Mouse (Mus musculus) limb, embryonic 14.5 days (tissue): Measurements from ENCODE around the gene Hcfc1r1. TPM values are rescaled to one million over a fixed set of nuclear protein-coding genes. Genes with fewer than 3 reads are reported as not detected.

Experiments used
- ATAC-seq: fragments of 200-750 bp; cut with Nextera tagmentation; 2 replicates; pipeline ENCODE4 v1.8.0; 2017; ENCODE audit warnings: low read depth, moderate number of reproducible peaks, moderate TSS enrichment; ENCODE audit not compliant: low FRiP score
- DNase-seq: peaks from one replicate; pipeline ENCODE4 v3.0.0-alpha.2; 2015; ENCODE audit warnings: low spot score
- H3K27ac ChIP-seq: fragments of 300-500 bp; sonication (generic); replicated peaks from 2 replicates; pipeline ENCODE4 v1.5.1; 2014; ENCODE audit warnings: low read depth, mild to moderate bottlenecking, low read length, moderate library complexity, mixed read lengths
- H3K27me3 ChIP-seq: fragments of 300-500 bp; sonication (generic); 2 replicates; pipeline ENCODE4 v1.6.1; 2014; ENCODE audit warnings: low read length, mixed read lengths; ENCODE audit not compliant: control insufficient read depth, insufficient read depth
- H3K36me3 ChIP-seq: fragments of 300-500 bp; sonication (generic); 2 replicates; pipeline ENCODE4 v1.6.1; 2014; ENCODE audit warnings: mild to moderate bottlenecking, low read length, moderate library complexity, mixed read lengths; ENCODE audit not compliant: control insufficient read depth, insufficient read depth
- H3K4me1 ChIP-seq: fragments of 300-500 bp; sonication (generic); 2 replicates; pipeline ENCODE4 v1.6.1; 2014; ENCODE audit warnings: antibody characterized with exemption, low read length, mixed read lengths; ENCODE audit not compliant: control insufficient read depth, insufficient read depth
- H3K4me2 ChIP-seq: fragments of 300-500 bp; sonication (generic); replicated peaks from 2 replicates; pipeline ENCODE4 v1.6.1; 2014; ENCODE audit warnings: low read depth, mild to moderate bottlenecking, low read length, moderate library complexity; ENCODE audit not compliant: severe bottlenecking
- H3K4me3 ChIP-seq: fragments of 300-500 bp; sonication (generic); replicated peaks from 2 replicates; pipeline ENCODE4 v1.5.1; 2014; ENCODE audit warnings: low read length
- H3K9ac ChIP-seq: fragments of 300-500 bp; sonication (generic); 2 replicates; pipeline ENCODE4 v1.6.1; 2014; ENCODE audit warnings: mild to moderate bottlenecking, low read depth, low read length, moderate library complexity; ENCODE audit not compliant: severe bottlenecking
- H3K9me3 ChIP-seq: fragments of 300-500 bp; sonication (generic); 2 replicates; pipeline ENCODE4 v1.6.1; 2016; ENCODE audit warnings: low read length; ENCODE audit not compliant: control insufficient read depth
- POLR2A ChIP-seq: fragments of 200-500 bp; IDR thresholded peaks from 2 replicates; pipeline ENCODE4 v1.8.0; 2012; ENCODE audit warnings: inconsistent platforms, mild to moderate bottlenecking, moderate library complexity, borderline replicate concordance; ENCODE audit not compliant: insufficient read depth, insufficient read length; ENCODE audit errors: extremely low read depth
- WGBS: fragments of 180-500 bp; shearing (Covaris S2); extraction: QIAGEN DNeasy Blood & Tissue Kit; methylation state at CpG from one replicate; pipeline ENCODE4 v1.1.7; 2014; 5-methylcytosine and 5-hydroxymethylcytosine counted together
- polyA plus RNA-seq, 2 experiments: library from polyadenylated mRNA; depleted of rRNA in 1 of 2; stranded (reverse) in 1 of 2; unstranded in 1 of 2; fragments of >200 nt; fragmentation: Nextera tagmentation in 1 of 2; extraction: Ambion mirVana in 1 of 2; gene quantifications; 2 replicates each; pipeline versions ENCODE4 v1.2.1 to v1.2.3; 2012 to 2014

Gene Hcfc1r1
- polyA plus RNA-seq, 2 experiments = 63.4 to 85.3 TPM

DNA sequence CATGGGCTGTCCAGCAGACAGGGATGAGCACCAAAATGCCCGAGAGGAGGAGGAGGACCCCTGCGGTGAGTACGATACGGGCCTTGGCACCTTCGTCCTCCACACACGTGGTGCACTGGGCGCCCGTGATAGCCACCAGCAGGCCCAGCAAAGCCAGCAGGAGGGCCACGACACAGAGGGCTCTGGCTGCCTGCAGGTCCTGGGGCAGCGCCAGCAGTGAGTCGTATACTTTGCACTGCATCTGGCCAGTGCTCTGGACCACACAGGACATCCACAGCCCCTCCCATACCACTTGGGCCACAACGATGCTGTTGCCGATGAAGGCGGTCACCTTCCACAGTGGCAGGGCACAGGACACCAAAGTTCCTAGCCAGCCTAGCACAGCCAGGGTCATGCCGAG is 9.8 kb downstream of the Hcfc1r1 start:
- peaks cover 44% of the 10 kb centered on the region for H3K27me3 ChIP-seq

GRCm38 (mm10) chr17:23683856-23684672 is 10.7 kb downstream of the Hcfc1r1 start, which contains the start of gene Cldn9:
Cldn9 (minus strand) TSS chr17:23684026.
- DNase-seq (no peak), ATAC-seq (peak; percentile 76)
- Histone ChIP-seq H3K9ac (peak within 1 kb of the TSS; percentile 40), H3K4me3 (peak within 1 kb of the TSS; percentile 20), H3K9me3 (no peaks in the 10 kb centered on the region), H3K36me3 (no peaks in the 10 kb centered on the region), H3K4me2 (peak within 1 kb of the TSS; percentile 34), H3K4me1 (peaks cover 27% of the 10 kb centered on the region), H3K27ac (peak within 1 kb of the TSS; percentile 33), H3K27me3 (peaks cover 39% of the 10 kb centered on the region)
- no peak for TF ChIP-seq POLR2A
- 10% methylated on average over 15 of the region's 15 CpGs for WGBS

More for the DNA sequence above, 9.8 kb downstream of the Hcfc1r1 start:
- Histone ChIP-seq H3K4me1 (peaks cover 28% of the 10 kb centered on the region), H3K27ac (peak overlapping the region; percentile 33), H3K4me3 (peak overlapping the region; percentile 20), H3K36me3 (no peaks in the 10 kb centered on the region), H3K4me2 (peak overlapping the region; percentile 34), H3K9me3 (no peaks in the 10 kb centered on the region), H3K9ac (peak overlapping the region; percentile 40; the same call in 1 of the 2 replicates)
- TF ChIP-seq POLR2A = no peak
- WGBS = 17% methylated on average over 15 of the region's 15 CpGs
- DNase-seq (no peak), ATAC-seq (no peak)

- Histone ChIP-seq H3K27me3 (peaks cover 12% of the 10 kb centered on the region), H3K36me3 (no peaks in the 10 kb centered on the region), H3K27ac (no peak overlapping the region), H3K4me1 (peaks cover 7% of the 10 kb centered on the region; the same call in 1 of the 2 replicates), H3K9me3 (no peaks in the 10 kb centered on the region), H3K4me3 (no peak overlapping the region), H3K4me2 (no peak overlapping the region), H3K9ac (no peak overlapping the region)
- no peak for ATAC-seq
- 53% methylated on average over 1 of the region's 1 CpGs for WGBS
- no peak for DNase-seq
- TF ChIP-seq POLR2A = no peak
Measured at GRCm38 (mm10) chr17:23694491-23694890, 21.1 kb downstream of the Hcfc1r1 start.

- DNase-seq (no peak), ATAC-seq (no peak)
- Histone ChIP-seq H3K9ac (no peak overlapping the region), H3K27ac (no peak overlapping the region), H3K4me1 (peaks cover 7% of the 10 kb centered on the region; the same call in 1 of the 2 replicates), H3K4me3 (no peak overlapping the region), H3K9me3 (no peaks in the 10 kb centered on the region), H3K27me3 (peaks cover 23% of the 10 kb centered on the region), H3K36me3 (no peaks in the 10 kb centered on the region), H3K4me2 (no peak overlapping the region)
- no peak for TF ChIP-seq POLR2A
- WGBS = 6% methylated on average over 3 of the region's 3 CpGs
Measured at GRCm38 (mm10) chr17:23695801-23696200, 22.4 kb downstream of the Hcfc1r1 start.

- 1% methylated on average over 39 of the region's 101 CpGs for WGBS
- DNase-seq = no peak
- peak overlapping the region; percentile 43 for H3K9ac ChIP-seq
- peaks cover 7% of the 10 kb centered on the region; the same call in 1 of the 2 replicates for H3K4me1 ChIP-seq
- peak overlapping the region; percentile 62 for H3K4me3 ChIP-seq
- peak overlapping the region; percentile 99 for H3K4me2 ChIP-seq
- TF ChIP-seq POLR2A = no peak
- H3K9me3 ChIP-seq = no peaks in the 10 kb centered on the region
- ATAC-seq = 0 out of 2 replicates have a peak, but pooled peaks have one; percentile 20
- no peaks in the 10 kb centered on the region for H3K36me3 ChIP-seq
- H3K27me3 ChIP-seq = peaks cover 27% of the 10 kb centered on the region
- no peak overlapping the region for H3K27ac ChIP-seq
Measured at GRCm38 (mm10) chr17:23699131-23700077, 26.0 kb downstream of the Hcfc1r1 start.
